Mouse (Mus musculus): ENCODE data around the gene Hoxa6. TPM values are rescaled to one million over a fixed set of nuclear protein-coding genes. Genes with fewer than 3 reads are reported as not detected.

Hoxa6 gene
- total RNA-seq, 2 experiments from 2014 or later = not detected

DNA sequence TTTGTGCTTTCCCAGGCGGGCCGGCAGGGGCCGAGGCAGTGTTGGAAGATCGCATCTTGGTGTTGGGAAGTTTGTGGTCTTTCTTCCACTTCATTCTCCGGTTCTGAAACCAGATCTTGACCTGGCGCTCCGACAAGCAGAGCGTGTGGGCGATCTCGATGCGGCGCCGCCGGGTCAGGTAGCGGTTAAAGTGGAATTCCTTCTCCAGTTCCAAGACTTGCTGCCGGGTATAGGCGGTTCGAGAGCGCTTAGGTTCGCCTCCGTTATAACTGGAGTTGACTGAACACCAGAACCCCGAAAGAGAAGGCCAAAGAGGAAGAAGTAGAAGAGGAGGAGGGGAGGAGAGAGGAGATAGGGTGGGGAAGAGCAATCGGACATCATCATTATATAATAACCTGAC, 18.1 kb downstream of the Hoxa6 start:
- intact Hi-C loops (cut with DNase I) = no loop called here
- DNase-seq (ENCODE audit: extremely low spot score in 1 of 2, low spot score in 2 of 2) = no peak

DNA sequence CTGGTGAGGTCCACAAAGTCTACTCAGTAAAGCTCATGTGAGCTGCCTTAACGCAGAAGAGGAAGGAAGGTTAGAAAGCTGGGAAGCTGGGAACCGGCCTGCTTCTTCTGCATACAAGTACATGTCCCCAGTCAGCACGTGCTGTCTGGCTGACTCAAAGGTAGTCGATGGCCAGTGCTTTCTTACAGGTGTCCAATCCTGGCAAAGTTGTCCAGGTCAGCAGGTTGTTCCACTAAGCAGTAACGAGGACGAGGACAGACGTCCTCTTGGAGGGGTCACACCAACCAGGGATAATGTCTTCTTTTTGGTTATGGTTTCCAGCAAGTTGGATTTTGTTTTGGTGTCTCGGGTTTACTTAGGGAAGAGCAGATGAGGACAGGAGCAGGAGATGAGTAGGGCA, 18.6 kb downstream of the Hoxa6 start:
- no peak for DNase-seq (ENCODE audit: extremely low spot score in 1 of 2, low spot score in 2 of 2)
- intact Hi-C loops (cut with DNase I) = no loop called here

DNA sequence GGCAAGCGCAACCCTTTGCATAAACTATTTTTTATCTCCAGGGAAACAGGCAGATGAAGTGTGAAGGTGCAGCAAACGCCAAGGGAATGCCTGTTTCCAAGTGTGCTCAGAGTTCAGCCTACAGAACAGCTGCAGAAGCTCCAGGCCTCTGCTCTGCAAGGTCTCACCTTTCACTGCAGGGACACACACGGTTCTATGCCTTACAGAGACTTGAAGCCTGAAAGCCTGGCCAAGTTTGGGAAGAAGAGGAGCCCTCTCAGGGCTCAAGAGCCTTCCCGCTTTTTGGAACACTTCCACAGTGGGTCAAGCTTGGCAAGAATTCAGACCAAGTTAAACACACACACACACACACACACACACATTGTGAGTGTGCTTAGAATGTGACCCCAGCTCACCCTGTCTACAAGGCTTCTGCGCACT, 19.3 kb downstream of the Hoxa6 start:
- DNase-seq (ENCODE audit: extremely low spot score in 1 of 2, low spot score in 2 of 2) = no peak
- intact Hi-C loops (cut with DNase I) = no loop called here

DNA sequence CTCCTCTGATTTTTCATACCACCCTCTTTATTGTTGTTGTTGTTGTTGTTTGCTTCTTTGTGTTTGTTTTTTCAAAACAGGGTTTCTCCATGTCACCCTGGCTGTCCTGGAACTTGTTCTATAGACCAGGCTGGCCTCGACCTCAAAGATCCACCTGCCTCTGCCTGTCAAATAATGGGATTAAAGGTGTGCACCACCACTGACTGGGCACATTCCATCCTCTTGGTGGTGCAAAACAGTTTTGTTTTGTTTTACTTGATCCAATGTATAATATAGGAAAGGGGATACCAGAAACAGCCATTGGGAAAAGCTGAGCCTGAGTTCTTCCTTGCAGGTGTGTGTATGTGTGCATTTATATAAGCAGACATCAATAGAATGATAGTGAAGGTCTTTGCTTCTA, 22.0 kb downstream of the Hoxa6 start:
- intact Hi-C loops (cut with DNase I) = no loop called here
- no peak for DNase-seq (ENCODE audit: extremely low spot score in 1 of 2, low spot score in 2 of 2)

DNA sequence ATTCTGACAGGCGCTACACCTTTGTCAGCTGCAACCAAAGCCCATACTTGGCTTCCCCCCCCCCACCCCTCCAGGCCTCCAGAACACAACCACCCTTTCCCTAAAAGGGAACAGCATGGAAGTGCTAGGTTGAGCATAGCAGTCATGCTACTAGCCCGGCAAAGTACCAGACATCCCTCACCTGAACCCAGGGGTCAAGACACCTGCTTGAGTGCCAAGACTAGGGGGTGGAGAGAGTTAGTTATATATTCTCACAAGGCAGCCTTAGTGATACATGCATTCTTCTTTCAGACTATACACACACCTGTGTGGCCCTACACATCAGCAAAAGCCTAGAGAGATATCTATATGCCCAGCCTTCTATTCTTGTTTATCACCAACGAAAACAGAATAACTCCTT, 22.7 kb downstream of the Hoxa6 start:
- no peak for DNase-seq (ENCODE audit: extremely low spot score in 1 of 2, low spot score in 2 of 2)
- intact Hi-C loops (cut with DNase I) = no loop called here

DNA sequence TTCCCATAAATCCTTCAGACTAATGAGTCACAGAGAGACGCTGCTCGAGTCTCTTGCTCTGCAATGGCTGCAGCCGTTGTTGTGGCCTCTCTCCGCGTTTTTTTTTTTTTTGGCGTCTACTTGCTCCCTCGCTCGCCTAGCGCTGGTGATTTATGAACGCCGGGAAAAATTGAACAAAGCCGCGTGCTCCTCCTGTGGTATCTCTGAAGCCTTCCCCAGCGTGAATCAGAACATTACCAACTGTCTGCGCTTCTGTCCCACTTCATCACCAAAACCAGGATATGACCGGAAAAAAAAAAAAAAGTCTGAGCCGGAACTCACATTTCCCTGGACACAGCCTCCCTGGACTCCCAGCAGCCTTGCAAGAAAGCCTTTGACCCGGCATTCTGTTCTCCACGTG, 23.3 kb downstream of the Hoxa6 start:
- intact Hi-C loops (cut with DNase I) = no loop called here
- DNase-seq (ENCODE audit: extremely low spot score in 1 of 2, low spot score in 2 of 2) = no peak

DNA sequence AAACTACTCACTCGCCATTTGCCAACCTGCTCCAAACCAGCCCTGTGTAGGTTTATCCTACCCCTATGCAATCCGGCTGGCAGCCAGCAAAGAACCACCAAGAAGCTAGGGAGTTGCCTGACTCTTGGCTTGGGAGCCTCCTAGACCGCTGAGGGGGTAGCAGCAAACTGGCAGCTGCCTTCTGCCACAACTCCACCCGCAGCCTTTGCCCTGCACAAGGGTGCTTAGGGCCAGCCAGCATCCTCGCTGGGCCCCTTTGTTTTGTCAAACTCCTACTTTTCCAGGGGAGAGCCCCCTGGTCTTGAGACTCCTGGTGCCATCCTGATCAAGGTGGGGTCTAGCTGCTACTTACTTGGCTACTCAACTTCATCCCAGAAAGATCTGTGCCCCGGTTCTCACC, 23.9 kb downstream of the Hoxa6 start:
- intact Hi-C loops (cut with DNase I) = no loop called here
- no peak for DNase-seq (ENCODE audit: extremely low spot score in 1 of 2, low spot score in 2 of 2)

DNA sequence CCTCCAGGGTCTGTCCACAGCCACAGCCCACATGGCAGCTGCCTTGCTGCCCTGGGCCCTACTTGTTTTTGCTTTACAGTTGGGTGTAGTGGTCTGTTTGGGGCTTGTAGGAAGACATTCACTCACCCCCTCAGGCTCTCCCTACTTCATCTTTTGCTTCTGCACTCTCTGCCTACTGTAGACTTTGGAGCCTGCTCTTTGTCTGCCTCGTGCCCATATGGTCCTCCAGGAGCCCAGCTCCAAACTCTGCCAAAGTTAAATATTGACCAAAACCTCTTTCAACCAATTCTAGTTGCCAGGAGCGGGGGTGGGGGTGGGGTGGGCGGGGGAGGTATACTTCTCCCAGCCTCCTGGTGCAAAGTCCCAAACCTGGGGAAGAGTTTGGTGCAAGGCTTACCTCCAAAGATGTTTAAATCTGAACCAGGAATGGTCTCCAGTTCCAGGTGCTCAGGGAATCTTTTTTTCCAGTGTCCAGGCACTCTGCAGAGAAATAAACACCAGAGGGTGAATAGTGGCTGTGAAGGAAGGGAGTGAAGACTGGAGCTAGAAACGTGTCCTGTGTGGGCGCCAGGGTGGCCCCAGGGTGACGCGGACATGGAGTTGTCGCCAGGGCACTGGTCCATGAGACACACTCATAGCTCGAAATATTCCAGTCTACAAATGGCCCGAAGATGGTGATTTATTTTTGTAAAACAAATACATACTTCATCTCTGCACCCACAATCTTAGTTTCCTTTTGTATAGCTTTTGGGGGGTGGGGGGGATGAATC, 25.0 kb downstream of the Hoxa6 start:
- intact Hi-C loops (cut with DNase I) = no loop called here

DNA sequence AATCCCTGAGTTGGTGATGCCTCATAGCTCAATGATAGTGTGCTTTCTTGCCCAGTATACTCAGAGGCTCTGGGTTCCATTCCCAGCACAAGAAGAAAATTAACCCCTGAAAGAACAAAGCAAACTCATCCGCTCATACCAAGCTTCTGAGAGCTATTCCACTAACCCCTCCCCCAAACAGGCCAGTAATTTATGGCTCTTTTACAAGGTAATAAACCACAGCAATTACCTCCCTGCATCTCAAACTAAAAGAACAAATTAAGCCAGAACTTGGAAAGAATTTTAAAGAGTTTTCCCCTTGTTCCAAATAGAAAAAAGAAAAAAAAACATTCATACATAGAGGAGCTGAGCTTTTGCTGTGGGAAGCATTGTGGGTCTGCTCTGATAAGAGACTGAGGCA, 25.7 kb downstream of the Hoxa6 start:
- intact Hi-C loops (cut with DNase I) = no loop called here
- no peak for DNase-seq (ENCODE audit: extremely low spot score in 1 of 2, low spot score in 2 of 2)

More for the DNA sequence above, 25.0 kb downstream of the Hoxa6 start:
- no peak for DNase-seq (ENCODE audit: extremely low spot score in 1 of 2, low spot score in 2 of 2)

DNA sequence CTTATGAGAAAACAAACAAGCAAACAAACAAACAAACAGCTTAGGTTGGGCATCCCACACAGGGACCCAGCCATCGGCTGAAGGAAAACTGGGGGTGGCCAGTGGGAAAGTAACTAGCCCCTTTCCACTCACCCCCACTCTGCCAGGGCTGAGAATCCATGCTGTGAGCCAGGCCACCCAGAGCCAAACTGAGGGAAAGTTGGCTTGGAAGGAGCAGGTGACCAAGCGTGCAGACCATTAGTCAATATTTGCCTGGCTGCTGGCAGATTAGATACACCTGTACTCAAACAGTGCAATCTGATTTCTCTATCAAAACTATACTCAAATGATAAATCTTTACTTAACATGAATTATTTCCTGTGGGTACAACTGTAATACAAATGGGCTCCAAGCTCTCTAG, 26.5 kb downstream of the Hoxa6 start:
- intact Hi-C loops (cut with DNase I) = no loop called here
- no peak for DNase-seq (ENCODE audit: extremely low spot score in 1 of 2, low spot score in 2 of 2)

DNA sequence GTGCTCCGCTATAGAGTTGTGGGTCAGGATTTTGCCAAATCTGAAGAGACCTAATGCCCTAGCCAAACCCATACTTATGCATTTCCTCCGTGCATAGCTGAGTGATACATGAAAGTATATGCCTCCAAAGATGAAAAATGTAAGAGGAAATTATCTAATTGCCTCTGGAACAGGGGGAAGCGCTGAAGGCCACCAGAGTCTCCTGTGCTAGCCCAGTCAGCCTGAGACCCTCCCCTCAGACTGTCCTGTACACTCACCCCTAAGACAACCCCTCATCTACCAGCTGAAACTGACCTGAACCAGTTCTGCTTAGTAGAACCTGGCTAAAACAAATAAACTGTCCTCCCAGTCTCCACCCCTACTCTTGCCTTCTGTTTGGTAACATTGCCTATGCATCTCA, 27.8 kb downstream of the Hoxa6 start:
- no peak for DNase-seq (ENCODE audit: extremely low spot score in 1 of 2, low spot score in 2 of 2)
- intact Hi-C loops (cut with DNase I) = no loop called here

DNA sequence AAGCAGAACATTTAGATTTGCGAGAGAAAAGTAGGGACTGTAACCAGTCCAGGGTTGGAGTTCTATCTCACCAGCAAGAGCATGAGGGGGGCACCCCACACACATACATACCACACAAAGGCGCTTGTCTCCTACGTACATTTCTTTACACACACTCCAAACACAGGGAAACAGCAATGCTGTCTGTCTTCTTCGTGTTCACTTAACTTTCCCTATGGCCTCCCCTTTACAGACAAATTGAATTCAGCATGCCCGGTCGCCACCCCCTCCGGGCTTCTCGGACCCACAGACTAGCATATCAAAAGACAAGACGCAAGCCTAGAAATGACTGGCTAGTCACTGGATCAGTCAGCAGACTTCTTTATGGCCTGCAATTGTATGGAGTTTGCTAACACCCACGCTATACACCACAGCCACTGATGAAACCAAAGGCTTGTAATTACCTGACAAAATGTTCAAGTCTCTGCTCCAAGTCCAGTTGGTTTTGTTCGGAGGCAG, 28.3 kb downstream of the Hoxa6 start:
- DNase-seq (ENCODE audit: extremely low spot score in 1 of 2, low spot score in 2 of 2) = no peak
- intact Hi-C loops (cut with DNase I) = no loop called here

DNA sequence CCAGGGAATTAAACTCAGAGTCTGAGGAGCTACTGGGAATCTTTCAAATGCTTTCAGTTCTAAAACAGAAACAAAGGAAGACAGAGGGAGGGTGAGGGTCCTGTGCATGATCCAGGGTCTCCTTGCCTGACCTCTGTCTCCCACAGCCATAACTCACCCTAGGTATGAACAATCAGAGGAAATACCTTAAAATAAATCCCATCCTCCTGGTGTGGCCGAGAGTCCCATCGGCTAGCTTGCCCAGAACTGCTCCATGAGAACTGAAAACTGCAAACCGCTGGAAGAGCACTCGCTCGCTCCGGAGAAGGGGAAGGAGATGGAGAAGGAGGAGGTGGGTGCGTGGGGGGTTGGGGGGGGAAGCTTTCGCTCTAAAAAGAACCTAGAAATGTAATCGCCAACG, 28.8 kb downstream of the Hoxa6 start:
- DNase-seq (ENCODE audit: extremely low spot score in 1 of 2, low spot score in 2 of 2) = no peak
- intact Hi-C loops (cut with DNase I) = no loop called here

DNA sequence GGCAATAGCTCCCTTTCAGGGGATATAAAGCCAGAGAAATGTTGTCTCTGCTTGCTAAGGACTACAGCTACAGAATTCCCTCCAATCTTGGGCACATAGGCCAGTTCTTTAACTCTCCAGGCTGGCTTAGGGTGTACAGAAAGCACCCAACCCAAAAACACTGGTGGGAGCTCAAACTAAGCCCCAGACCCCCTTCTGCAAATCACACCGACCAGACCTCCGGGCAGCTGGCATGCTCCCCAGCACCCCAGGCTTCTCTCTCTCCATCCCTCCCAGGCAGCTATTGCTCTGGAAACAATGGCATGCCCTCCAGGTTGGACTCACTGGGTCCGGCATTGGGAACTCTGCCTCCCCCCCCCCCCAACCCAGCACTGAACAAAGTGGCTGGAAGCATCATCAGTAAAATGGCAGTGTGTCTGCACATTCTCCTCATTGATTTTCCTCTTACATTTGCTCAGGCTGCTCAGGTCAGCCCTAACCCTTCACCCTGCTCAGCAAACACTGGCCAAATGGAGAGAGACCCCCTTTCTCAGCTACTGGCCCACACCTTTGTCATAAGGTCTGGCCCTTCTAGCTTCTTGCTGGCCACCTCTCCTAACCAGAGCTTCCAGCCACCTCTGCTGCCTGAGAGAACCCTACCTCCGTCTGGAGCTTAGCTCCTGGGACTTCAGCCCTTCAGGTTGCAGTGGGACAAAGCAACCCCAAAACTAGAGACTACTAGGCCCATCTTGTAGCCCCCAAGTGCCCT, 29.4 kb downstream of the Hoxa6 start:
- no peak for DNase-seq (ENCODE audit: extremely low spot score in 1 of 2, low spot score in 2 of 2)
- intact Hi-C loops (cut with DNase I) = no loop called here

DNA sequence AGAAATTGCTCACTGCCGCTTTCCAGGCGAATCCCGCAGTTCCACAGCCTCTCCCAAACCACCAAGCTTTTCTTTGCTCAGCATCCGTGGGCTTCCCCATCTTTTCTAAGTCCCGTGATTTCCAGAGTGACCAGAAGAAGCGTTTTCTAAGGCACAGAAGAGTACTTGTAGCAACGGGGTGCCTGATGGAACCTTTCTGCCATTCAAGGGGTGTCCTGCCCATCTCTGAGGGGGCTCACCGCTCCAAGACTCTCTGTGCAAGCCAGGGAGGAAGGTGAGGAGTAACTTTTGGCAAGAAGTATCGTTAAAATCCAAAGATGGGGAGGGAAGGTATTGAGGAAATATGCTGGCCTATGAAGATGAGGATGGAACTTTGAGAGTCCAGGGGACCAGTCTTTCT, 30.7 kb downstream of the Hoxa6 start:
- intact Hi-C loops (cut with DNase I) = no loop called here
- DNase-seq (ENCODE audit: extremely low spot score in 1 of 2, low spot score in 2 of 2) = no peak

DNA sequence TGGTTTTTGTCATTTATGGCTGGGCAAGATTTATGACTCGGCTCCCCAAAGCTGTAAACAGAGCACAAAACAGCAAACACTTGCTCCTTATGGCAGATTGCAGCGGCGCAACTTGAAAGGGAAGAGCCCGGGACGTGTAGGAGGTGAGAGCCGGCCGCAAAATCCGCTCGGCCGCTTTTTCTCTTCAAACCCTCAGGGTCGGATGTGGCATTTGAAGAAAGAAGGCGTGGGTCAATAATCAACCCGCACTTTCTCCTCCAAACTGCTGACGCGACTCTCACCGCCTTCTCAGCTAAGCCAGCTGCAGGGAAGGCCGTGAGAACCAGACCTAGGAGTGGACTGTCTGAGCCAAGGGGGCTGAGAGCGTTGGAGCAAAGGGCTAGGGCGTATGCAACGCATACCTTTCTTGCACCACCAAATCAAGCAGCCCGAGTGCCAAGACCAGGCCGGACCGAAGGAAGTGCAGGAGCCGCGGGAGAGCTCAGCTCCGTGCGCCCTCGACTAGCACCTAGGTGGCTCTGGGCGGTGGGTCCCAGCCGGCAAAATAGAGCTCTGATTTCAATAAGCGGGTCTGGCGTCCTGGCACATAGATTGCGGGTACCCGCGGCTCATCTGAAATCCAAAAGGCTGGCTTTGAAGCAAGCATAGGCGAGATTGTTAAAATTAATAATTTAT, 31.3 kb downstream of the Hoxa6 start, which contains the start of gene 5730596B20Rik:
5730596B20Rik (plus strand) TSS at position 438 of the 675 bp plus-strand sequence.
- intact Hi-C loops (cut with DNase I) = no loop called here
- no peak for DNase-seq (ENCODE audit: extremely low spot score in 1 of 2, low spot score in 2 of 2)

DNA sequence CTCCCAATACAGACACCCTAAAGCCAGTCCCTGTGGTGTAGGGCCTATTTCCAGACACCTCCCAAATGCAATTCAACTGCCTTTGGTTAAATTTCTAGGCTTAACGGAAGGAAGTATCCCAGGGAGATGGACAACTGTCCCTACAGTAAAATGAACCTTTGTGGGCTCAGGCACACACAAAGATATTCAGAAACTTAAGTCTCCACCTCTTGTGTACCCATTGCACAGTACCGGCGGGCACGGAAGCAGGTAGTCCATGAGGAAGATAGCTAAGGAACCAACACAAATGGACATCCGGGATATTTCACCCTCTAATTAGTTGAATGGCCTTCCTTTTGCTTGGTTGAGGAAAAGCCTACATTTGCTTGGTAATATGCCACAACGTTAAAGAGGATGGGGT, 32.1 kb downstream of the Hoxa6 start:
- intact Hi-C loops (cut with DNase I) = no loop called here
- no peak for DNase-seq (ENCODE audit: extremely low spot score in 1 of 2, low spot score in 2 of 2)

DNA sequence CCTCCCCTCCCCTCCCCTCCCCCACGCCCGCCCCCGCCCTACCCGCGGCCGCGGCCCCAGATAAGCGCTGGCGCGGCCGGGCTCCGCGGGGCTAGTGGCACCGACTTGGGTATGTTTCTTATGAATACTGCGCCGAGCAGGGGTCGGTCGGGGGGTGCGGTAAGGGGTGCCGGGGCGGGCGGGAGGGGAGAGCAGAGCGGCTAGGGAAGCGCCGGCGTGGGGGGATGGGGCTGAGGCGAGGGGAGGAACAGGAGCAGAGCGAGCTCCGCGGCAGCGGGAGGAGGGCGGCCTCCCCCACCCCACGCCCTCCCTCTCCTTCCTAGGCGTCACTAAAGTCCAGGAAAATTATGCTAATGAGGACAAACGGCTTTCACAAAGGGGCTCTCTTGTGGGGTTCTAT, 32.7 kb downstream of the Hoxa6 start:
- intact Hi-C loops (cut with DNase I) = no loop called here
- no peak for DNase-seq (ENCODE audit: extremely low spot score in 1 of 2, low spot score in 2 of 2)

DNA sequence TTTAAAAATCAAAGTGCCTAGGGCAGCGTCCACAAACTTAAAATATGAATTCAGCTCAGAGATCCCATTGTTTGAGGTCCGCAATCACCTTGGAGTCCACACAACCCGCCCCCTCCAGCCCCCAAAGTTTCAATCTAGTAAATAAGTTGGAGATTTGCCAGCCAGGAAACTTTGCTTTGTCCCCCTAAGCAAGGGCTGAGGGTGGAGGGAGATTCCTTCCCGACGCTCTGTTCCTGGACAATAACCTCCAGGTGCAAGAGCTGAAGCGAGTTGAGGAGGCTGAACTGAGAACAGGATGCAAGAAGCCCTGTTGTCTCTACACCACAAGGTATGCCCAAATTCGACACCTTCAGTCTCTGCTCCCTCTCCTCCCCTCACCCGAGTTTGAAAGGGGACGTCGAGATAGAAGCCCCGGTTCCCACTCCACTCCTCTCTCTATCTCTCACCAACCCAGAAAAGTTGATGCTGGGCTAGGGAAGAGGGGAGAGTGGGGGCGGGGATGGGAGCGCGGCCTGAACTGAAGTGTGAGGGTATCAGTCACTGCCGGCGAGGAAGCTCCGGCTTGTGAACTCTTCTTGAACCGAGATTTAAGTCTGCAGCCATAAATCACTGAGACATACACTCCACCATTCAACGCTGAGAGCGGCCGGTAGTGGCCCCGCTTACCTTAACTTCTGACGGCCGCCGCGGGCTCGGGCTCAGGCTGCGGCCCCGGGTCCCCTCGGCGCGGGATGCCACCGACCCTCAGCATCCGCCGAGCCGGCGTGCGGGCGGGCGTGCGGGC, 33.4 kb downstream of the Hoxa6 start:
- intact Hi-C loops (cut with DNase I) = no loop called here
- no peak for DNase-seq (ENCODE audit: extremely low spot score in 1 of 2, low spot score in 2 of 2)
